Mouse (Mus musculus) left cerebral cortex, postnatal 25 days (tissue): ENCODE data around the gene Tmem163. TPM values are rescaled to one million over a fixed set of nuclear protein-coding genes. Genes with fewer than 3 reads are reported as not detected.
A peak's percentile ranks its signal among the peaks of the same experiment; 100 is the strongest.

Experiments
- DNase-seq, 2 experiments: peaks; one replicate each; pipeline ENCODE4 v3.0.0; 2022; ENCODE audit warnings: low spot score in 2 of 2, mixed read lengths in 1 of 2
- intact Hi-C: fragments of 180-260 bp; cut with DNase I; formaldehyde crosslinking; loops from one replicate; pipeline ENCODE4 v1.15.1; 2025
- total RNA-seq, 2 experiments: library from RNA; stranded (reverse); gene quantifications; 2 replicates each; pipeline ENCODE4 v1.2.3; 2021

Tmem163 gene
- total RNA-seq, 2 experiments from 2014 or later, result 25.7 to 25.9 TPM

DNA sequence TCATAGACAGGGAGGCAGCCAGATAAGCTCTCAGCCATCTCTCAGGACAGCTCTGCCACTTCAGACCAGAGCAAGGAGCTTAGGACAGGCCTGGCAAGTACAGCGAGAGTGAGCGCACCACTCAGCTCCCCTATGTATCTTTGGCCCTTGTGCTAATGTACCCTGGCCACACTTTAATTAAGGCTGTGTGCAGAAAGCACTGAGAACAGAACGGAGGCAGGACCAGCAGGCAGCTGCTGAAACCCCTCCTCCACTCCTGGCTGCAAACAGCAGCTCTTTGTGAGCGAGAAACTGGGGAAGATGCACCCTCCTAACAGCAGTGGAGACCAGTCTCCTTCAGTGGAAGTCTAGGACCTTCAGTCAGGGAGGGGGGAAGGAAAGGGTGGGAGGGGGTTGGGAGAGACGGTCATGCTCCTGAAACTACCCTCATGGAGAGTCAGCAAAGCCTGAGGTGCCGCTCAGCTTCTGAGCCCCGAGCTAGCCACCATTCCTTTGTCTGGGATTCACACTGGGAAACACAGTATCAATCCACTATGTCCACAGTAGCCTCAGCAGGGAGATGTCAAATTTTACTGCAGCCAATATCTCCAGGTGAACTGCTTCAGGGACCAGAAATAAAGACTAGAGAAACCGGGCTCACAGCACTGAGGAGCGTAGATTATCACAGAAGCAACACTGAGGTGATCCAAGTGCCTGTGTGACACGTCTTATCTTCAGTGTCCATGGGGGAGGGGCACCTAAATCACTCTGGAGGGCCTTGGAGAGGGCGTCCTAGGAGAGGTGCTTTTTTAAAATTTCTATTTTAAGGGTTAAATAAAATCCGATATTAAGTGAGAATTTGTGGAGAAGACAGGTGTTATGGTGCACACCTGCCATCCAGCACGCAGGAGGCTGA lies 18.0 kb downstream of the Tmem163 start:
- intact Hi-C loops, result no loop called here
- DNase-seq, result peak; percentile 27 to 28

DNA sequence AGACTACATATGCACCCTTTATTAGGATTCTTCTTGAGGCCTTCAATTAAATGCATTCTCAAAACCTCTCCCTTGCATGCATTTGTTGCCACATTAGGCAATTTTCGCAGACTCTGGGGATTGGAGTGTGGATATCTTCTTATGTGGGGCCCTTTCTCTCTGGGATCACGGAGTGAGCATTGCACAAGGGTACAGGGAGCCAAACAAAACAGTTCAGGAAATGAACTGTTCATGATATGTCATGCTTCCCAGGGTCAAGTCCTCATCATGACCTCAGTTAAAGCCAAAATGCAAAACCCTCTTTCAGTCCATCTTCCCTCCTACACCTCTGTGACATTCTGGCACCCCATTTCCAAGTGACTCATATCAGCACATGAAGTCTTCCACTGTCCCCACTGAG lies 27.8 kb downstream of the Tmem163 start:
- DNase-seq, result no peak
- intact Hi-C loops, result no loop called here

DNA sequence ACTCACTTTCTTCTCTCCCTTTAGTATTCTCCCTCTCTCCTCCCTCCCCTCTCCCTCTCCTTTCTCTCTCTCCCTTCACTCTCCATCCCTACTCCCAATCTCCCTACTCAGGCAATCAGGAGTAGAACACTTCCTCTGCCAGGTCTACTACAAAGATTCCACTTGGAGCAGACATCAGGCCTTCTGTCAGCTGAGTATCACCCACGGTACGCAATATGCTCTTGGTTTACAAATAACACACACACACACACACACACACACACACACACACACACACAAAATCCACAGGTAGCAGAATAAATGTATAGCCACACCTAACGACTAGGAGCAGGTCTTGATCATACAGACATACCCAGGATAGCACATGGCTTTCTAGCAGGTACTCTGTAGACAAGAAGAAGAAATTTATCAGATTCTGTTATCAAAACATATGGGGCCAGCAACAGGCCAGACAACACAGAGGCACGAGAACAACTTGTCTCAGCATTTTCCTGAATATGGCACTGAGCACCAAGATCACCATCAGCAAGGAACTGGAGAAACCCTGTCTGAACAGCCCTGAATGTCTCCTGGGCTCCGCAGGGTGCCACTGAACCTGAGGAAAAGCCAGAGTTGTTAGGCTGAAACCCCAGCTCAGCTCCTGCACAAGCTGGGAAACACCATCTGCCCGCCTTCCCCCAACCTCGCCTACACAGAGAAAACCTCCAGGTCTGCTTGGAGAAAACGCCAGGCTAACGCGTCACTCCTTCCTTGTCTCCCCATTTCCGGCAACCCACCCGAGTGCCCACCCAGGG lies 36.2 kb downstream of the Tmem163 start:
- DNase-seq, result peak; percentile 8 to 36
- intact Hi-C loops, result no loop called here

DNA sequence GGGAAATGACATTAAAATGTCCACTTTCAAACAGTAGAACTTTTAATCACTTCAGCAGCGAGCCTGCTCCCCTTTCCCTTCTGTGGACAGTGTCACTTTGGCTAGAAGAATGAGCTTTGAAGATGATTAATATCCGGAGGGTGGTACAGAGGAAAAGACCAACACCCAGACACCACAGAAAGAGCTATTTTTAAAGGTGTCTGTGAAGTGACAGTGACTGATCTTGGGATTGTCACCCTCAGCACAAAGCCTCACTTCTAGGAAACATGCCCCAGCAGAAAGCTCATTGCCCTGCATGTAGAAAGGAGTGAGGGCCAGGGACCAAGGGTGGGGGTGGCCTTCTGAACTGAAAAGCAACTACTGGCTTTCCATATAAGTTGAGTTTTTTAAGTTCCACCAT lies 41.4 kb downstream of the Tmem163 start:
- DNase-seq, result no peak
- intact Hi-C loops, result no loop called here

DNA sequence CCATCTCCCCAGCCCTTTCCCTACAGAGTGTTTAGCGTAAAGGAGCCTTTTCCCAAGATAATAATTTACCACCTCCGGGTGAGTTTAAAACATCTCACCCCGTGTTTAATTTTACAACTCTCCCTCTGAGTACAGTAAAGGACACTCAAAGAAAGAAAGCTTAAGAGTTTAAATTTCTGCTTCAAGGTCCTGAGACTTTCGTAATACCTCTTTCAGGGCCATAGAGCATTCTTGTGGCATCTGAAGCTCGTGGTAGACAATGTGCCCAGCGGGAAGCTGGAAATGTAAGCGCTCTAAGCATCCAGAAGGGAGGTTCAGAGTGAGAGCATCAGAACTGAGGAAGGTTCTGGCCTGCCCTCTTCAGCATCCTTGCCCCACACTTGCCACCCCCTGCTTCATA lies 52.2 kb downstream of the Tmem163 start:
- no peak for DNase-seq
- intact Hi-C loops, result no loop called here

DNA sequence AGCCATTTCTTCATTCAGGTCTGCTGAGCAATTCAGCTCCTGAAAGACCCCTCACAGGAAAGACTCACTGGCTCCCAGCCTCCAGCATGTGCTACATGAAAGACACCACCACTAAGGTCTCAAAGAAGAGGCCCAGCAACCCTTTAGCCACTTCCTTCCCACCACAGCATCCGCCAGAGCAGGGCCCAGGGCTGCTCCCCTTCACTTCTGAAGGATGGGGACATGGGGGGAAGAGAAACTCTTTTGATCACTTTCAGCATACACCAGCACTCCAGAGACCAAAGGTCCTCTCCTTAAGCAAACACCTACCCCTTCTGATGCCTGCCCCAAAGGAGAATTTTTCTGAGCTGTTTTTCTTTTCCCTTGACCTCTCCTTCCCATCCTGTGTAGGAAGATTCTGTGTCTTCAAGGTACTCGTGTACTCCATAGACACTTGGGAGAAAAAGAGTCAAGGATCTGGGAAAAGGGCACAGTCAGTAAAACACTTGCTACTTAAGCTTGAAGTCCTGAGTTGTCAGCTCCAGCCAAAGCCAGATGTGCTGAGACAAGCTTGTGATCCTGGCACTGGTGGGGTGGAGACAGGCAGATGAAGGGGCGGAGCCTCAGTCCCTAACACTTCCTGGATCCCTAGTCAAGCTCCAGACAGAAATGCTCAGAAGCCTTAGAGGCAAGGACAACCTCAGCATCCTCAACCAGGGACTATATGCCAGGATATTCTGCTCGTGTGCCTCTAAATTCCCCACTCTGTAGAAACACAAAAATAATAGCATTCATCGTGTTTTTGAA lies 53.6 kb downstream of the Tmem163 start:
- intact Hi-C loops, result no loop called here
- no peak for DNase-seq

DNA sequence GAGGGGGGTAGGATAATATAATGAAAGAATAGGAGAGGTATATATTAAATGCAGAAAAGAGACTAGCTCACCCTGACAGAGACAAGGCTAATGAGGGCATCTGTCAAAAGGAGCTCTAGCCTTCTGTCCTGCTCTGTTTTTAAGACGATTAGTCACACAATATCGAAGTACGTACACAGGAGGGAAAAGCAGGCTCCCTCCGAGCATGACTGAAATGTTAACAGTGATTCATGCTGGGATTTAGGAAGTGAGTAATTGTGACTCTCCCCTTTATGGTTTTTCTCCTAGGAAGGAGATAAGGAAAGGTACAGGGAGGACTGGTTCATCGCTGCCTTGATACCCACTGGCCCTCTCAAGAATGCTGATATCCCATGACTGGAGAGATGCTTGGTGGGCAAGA lies 57.0 kb downstream of the Tmem163 start:
- DNase-seq, result peak in 1 of 2 experiments; percentile 14
- intact Hi-C loops, result no loop called here

DNA sequence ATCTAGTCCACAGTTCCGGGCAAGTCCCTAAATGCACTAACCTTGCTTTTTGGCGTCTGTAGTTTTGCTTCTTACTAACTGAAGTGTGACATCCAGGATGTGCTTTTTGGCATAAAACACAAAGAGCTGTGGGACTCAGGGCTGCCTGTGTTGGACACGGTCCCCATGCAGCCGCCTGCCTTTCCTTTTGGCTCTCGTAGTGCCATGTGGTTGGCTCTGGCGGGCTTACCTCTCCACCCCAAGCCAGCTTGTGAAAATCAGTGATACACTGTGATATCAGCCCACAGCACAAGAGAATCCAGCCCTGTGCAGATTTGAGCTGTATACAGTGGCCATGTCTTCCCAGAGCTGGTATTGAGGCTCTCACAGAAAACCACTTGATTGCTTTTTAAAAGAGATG lies 60.3 kb downstream of the Tmem163 start:
- intact Hi-C loops, result no loop called here

DNA sequence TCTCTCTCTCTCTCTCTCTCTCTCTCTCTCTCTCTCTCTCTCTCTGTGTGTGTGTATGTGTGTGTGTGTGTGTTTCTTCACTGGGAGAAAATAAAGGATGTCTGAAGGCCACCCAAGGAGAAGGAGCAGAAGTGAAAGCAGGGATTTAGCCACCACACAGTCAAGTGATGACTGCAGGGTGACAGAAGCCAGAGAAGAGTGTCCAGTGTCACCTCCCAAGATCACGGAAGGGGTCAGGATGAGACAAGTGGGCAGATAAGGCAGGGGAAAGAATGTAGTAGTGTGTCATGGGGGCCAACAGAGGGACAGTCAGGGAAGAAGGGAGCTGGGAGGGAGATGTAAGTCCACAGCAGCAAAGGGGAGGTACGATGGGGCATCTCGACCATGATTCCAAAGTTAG lies 69.0 kb downstream of the Tmem163 start:
- no peak for DNase-seq
- intact Hi-C loops, result no loop called here

More for the DNA sequence above, 60.3 kb downstream of the Tmem163 start:
- no peak for DNase-seq

DNA sequence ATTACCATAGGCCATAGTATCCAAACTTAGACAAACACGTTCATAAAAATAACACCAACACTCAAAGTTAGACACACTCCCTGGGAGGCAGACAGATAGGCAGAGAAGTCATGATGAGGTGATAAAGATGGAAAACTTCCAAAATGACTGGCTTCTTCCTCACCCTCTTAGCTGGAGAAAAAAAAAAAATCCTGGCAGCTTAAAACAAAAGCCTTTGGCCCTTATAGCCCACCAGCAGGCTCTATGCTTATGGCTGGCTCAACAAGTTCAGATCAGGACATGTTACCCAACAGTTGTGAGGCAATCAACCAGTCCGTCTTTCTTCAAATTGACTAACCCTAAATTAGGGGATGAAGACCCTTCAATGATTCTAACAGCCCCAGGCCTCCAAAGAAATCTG lies 69.5 kb downstream of the Tmem163 start:
- DNase-seq, result no peak
- intact Hi-C loops, result no loop called here

DNA sequence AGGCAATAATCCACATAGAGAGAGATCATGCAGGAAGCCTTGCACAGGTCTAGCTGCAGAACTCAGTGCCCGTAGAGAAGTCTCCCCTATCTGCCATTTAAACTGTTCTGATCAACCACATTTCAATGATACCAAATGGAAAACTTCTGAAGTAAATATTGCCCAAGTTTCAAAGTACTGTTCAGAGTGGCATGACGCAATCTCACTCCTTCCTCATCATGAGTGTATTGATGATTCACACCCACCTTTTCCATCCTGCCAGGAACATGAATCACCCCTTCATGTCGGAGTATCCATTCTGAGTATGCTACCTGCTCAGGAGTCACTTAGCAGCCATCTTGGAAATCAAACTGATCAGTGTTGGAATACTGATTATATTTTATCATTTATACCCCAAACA lies 71.0 kb downstream of the Tmem163 start:
- DNase-seq, result no peak
- intact Hi-C loops, result no loop called here

DNA sequence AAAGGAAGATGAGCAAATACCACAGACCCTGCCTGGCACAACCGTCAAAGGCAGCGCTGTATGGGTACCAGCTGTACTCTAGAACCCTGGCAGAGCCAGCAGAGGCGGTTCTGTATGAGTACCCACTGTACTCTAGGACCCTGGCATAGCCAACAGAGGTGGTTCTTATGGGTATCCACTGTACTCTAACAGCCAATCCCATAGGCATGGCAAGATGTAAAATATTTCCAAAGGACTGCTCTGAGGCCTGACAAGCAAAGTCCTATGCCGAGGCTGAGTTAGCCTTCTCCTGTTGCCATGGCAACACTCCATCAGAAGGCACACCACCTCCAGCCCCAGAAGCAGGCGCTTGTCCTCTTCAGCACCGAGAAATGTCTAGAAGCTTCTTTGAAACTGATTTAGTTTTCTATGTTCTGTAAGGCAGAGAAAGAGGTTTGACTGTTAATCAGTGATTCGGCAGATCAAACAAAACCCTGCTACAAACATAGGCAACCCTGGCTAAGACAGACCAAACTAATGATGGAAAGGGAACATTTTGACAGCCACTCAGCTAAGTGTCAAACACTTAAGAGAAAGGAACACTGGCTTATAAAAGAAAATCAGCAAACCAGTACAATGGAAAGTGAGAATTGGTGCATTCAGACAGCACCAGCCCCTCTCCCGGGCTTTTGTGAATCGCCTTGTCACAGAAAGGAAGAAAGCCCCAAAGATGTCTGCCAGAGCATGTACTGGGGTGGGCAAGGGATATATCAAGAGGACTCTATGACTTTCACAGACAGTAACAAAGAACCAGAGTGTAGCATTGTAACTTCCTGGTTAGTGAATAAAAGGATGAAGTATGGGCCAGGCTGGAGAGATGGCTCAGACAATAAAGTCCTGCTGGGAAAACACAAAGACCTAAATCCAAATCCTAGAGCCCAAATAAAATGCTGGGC lies 75.4 kb downstream of the Tmem163 start:
- intact Hi-C loops, result no loop called here
- DNase-seq, result peak in 1 of 2 experiments; percentile 45

DNA sequence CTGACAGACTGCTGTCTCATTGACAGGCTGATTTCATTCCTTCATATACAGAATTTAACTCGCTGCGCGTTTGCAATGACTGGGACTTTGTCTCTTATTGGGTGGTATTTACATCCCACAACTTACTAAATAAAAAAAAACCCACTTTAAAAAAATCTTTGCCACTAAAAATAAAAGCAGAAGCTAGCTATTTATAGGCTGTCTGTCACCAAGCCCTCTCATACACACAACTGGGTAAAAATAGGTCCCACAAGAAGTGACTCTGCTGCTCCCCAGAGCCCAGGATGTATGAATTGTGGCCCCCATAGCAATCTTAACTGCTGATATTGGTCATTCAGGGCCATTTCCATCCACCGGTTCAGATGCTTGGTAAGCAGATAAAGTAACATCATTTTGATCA lies 83.2 kb downstream of the Tmem163 start:
- intact Hi-C loops, result no loop called here
- DNase-seq, result no peak

DNA sequence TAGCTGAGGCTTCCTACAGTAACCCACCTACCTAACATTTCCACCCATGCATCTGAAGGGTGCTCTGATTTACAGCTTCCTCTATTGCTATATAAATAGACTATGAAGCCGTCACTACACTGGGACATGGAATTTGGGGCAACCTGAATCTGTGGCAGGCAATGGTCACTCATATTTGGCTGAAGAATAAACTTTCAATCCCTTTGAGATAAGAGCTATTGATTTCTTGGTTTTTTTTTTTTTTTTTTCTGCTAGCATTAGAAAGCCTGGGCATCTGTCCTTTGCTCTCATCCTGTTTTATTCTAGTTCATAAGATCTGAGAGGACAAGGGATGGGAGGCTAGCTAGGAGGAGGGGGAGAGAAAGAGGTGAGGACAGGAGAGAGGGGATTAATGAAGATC lies 83.6 kb downstream of the Tmem163 start:
- intact Hi-C loops, result no loop called here
- DNase-seq, result no peak

DNA sequence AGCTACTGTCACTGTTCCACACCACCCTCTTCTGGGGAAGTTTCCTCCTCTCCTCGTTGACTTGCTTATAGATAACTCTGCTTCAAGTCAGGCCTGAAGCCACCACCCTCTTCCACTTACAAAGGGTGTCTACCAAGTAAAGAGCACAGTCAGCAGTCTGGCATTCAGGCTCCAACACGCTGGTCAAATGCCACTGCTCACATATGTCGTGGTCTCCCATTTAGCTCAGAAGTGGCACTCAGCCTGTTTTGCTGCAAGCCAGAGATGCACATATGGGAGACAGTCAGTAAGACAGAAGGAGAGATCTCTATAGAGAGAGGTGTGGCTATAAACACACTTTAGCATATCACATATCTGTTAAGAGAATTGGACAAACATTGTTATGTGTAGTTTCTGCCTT lies 89.8 kb downstream of the Tmem163 start:
- peak in 1 of 2 experiments; percentile 8 for DNase-seq
- intact Hi-C loops, result no loop called here

DNA sequence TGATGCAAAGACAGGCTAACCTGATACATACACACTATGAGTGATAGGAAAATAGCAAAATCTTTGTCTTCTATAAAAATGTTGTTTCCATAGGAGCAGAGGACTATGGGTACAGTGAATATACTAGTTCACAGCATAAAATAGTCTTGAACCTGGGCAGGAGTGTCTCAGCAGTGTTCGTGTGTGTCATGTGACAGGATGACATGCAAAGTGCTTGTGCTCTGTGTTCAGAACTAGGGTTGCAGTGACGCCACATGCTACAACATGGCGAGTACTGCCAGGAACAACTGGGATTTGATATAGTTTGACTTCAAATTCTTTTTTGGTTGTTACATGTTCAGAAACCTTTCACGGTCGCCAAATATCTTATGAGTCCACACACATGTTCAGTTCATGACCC lies 92.3 kb downstream of the Tmem163 start:
- DNase-seq, result no peak
- intact Hi-C loops, result no loop called here

DNA sequence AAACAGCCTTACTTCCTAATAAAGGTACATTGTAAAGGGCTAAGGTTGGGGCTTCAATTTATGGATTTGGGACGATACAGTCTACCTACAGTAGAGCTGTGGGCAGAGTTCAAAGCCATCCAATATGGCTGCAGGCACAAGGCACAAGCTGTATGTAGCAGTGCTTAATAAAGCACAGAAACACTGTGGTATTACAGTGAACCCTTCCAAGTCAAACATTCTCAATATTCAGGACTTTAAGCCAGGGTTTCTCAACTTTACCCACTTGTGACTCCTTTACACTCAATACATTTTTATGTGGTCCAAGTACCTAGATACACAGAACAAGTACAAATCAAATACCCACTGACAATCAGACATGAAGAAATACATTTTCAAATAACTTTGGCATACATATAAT lies 93.2 kb downstream of the Tmem163 start:
- intact Hi-C loops, result no loop called here
- no peak for DNase-seq

DNA sequence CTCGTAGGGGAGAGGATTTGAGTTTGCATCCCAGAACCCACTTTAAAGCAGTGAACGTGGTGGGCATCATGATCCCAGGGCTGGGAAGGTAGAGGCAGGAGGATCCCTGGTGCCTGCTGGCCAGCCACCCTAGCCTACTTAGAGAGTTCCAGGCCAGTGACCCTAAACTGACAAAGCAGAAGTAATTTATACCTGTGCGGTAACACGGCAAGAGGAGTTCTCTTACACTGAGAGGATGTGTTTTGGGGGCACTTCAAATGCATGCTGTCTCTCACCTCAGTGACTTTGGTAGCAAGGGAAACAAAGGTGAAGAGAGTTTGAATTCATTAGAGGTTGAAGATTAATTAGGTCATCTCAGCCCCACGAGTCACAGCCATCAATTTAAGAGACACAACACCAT lies 101.4 kb downstream of the Tmem163 start:
- intact Hi-C loops, result no loop called here

DNA sequence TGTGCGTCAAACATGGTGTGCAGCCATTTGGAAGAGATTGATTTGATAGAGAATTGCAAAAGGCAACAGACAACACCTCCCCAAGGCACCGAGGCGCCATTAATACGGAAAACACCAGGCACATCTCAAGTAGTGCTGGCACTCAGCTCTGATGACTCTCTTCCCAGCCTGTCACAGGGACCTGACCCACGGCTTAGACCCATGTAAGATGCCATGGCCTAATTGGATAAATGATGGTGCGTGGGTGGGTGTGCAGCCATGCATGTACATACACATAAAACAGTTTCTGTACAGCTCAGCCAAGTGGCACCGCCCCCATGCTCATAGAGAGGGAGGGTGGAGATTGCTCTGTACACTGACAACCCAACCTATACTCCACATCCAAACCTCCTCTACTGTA lies 102.3 kb downstream of the Tmem163 start:
- intact Hi-C loops, result no loop called here
- DNase-seq, result no peak

More for the DNA sequence above, 101.4 kb downstream of the Tmem163 start:
- DNase-seq, result no peak
